Mouse (Mus musculus) liver, embryonic 14.5 days (tissue): ENCODE data around the gene Cox20.

Experiments used
- CTCF ChIP-seq: IDR thresholded peaks from 2 replicates; pipeline ENCODE4 v1.5.1; 2016; ENCODE audit warnings: antibody characterized with exemption, low read depth, control low read depth
- EP300 ChIP-seq: IDR thresholded peaks from 2 replicates; pipeline ENCODE4 v1.6.1; 2016; ENCODE audit warnings: antibody characterized with exemption, low read depth

- no peak for TF ChIP-seq CTCF
- TF ChIP-seq EP300 = no peak
Observed at GRCm38 (mm10) chr1:178294051-178294450, 24.9 kb upstream of the Cox20 start.
